Mouse (Mus musculus) kidney, adult 8-10 months (tissue): ENCODE data around the gene Ttll2.
A peak's percentile ranks its signal among the peaks of the same experiment; 100 is the strongest.
"Not testable (repeated sequence)": the region's sequence is repeated elsewhere in the genome, so short reads cannot be mapped to it uniquely, and the experiment has no call there.

Experiments used
- DNase-seq, 2 experiments: peaks; one replicate each; pipeline ENCODE4 v3.0.0; 2022

Ttll2 gene

DNA sequence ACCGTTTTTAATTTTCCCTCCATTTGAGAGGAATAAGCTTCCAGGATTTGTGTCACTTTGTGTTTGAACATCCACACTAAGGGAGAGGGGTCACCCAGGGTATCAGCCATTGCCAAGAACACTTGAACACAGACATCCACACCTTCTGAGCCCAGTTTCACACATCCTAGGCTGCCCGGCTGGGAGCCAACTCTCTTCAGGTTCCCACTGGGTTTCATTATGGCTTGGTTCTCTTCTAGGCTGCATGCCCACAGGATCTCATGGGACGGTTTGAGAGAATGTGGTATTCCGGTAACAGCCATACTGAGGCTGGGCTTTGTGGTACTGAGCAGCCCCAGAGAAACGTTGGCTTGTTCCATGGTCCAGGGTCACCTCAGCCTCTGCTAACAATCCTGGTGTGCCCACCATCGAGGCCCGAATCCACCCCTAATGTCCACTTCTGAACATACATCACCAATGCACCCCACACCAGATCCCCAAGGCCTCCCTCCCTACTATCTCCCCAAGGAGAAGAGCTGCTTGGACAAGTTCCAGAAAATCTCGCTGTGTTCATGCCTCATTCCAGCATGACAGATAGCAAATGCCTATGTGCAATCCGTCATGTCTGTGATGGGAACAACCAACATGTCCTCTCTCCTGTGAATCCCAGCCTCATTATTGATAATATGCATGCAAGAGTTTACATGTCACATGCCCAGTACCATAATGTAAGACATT lies 8.4 kb upstream of the Ttll2 start:
- DNase-seq, result not testable (repeated sequence)

DNA sequence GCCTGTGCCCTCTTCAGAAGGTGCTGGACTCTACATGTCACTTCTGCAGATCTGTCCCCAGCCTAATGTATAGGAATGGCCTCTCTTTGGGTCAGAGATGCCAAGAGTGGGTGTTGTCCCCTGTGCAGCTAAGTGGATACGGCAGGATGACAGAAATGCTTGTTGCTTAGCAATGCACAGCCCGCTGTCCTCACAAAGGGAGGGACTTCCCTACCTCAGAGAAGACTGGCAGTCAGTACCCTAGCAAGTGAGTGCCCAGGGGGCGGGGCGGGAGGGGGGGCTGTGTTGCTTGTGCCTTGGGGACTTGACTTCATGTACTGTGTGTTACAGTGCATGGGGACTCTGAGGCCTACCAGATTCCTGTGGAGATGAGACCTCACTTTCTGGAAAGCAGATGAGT lies 7.3 kb upstream of the Ttll2 start:
- not testable (repeated sequence) for DNase-seq

DNA sequence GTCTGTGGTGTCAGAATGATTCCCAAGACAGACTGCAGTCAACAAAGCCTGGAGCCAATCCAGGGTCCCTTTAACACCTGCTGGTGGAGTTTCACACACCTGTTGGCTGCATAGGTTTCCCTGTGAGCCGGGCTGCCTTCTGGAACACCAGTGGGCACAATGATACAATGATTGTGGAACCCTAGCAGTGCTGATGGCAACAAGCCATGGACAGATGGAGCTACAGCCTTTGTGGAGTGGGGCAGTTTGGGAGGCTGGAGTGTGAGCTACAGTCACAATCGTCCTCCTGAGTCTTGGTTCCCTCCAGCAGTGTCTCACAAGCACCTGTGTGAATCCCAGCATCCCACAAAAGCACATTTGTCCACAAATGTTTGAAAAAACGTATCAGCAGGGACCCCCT lies 3.7 kb downstream of the Ttll2 start:
- DNase-seq, result not testable (repeated sequence)

DNA sequence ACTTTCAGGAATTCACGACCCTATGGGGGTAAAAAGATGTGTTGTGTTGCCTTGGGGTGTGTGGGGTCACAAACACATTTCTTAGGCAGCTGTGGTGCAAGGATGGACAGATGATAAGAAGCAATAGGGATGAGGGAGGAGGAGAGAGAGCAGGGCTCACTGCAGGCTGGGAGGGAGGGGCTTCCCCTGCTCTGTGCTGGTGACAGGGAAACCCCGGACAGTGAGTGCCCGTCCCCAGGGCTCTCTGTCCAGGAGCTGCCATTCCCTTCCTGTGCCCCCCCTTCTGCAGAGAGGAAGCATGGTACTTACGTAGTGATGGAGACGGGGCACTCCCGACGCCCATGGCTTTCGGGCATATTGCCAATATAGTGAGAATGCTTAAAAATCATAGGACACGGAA lies 15.1 kb downstream of the Ttll2 start:
- not testable (repeated sequence) for DNase-seq

DNA sequence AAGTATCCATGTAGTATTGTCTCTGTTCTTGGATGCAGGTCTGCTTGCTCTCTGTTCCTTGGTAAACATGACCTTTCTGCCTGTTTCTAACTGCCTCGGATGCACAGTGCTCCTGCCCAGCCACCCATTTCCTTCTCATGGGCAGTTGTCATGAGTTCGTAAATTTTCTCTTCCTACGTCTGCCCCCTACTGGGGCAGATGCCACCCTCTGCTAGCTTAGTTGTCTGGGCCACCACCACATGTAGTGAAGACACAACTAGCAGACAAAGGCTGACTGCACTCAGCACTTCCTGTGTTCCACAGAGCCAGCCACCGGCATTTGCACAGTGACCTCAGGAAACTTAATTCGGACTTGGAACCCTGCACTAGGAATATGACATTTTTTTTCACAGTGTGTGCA lies 19.8 kb downstream of the Ttll2 start:
- DNase-seq, result not testable (repeated sequence)

DNA sequence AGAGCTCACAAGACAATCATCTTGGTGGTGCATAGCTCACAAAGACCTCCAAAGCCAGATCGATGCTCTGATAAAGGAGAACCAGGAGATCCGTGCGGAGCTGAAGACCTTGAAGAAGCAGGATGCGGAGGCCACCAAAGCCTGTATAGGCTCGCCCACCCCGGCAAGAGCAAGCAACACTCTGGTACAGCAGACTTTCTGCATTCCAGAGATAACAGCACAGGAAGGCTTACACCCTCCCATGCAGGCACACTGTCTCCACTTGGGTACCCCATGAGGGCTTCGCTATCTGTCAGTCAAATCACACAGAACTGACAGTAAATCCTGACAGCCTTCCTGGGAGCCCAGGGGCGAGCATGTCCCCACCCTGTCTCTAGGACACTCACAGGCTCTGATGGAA lies 26.1 kb downstream of the Ttll2 start:
- not testable (repeated sequence) for DNase-seq

DNA sequence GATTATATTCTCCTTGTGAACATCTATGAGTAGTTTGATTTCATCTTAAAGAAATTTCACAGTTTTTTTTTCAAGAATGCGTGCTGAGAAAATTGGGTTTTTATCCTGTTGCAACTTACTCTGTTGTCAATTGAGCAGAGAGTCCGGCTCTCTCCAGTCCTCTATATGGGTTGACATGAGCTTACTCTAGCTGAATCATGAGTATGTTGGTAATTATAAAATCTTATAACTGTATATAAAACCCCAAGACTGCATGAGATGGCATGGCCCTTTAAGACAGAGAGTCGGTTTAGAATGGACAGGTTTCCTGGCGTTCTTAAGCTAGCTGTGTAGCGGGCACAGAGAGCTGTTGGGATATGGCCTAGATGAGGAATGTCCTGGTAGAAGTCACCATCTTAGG lies 28.1 kb downstream of the Ttll2 start, which contains the start of gene Tcp10a:
Tcp10a (plus strand) TSS at position 301 of the 400 bp plus-strand sequence.
- DNase-seq, result not testable (repeated sequence)

DNA sequence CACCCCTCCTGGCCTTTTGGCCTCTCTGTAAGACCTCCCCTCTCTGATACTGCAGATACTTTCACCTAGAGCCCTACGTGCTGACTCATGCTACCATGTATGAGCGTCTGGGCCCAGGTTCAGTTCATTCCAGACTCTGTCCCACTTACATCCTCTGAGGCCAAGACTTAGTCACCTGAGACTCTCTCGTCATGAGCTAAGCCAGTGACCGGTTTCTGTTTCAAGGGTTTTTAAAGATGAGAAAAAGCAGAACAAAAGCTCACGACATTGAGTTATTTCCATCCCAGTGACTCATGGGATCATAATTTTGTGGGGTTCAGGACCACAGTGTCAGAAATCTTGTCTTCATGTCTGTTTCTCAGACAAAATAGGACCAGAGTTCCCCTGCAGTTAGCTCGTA lies 32.7 kb downstream of the Ttll2 start:
- DNase-seq, result not testable (repeated sequence)

DNA sequence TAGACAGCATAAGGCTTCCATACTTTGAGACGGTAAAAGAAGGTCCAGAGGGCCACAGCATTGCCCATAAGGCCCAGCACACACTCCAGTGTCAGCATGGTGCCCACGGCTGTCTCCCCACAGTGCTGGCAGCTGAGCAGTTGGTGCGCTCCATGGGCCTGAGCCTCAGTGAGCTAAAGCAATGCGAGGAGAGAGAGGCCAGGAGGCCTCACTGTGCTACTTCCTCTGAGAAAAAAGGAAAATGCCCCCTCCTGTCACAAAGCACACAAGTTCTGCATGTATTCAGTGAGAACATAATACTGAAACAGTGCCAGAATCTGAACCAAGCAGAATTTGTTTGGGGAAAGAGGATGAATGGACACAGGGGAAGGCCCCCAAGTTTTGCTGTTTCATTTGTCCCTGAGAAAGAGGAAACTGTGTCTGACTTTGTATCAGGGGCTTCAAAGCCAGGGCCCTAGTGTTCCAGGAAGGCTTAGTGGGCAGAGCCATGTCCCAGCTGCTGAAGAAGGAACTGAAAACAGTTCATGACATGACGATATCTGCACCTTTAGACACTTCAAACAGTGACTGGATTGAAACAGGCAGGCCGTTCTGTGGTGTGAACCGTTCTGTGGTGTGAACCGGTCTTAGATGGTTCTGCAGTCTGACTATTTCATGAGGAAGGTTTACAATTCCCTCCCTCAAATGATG lies 36.7 kb downstream of the Ttll2 start:
- not testable (repeated sequence) for DNase-seq

DNA sequence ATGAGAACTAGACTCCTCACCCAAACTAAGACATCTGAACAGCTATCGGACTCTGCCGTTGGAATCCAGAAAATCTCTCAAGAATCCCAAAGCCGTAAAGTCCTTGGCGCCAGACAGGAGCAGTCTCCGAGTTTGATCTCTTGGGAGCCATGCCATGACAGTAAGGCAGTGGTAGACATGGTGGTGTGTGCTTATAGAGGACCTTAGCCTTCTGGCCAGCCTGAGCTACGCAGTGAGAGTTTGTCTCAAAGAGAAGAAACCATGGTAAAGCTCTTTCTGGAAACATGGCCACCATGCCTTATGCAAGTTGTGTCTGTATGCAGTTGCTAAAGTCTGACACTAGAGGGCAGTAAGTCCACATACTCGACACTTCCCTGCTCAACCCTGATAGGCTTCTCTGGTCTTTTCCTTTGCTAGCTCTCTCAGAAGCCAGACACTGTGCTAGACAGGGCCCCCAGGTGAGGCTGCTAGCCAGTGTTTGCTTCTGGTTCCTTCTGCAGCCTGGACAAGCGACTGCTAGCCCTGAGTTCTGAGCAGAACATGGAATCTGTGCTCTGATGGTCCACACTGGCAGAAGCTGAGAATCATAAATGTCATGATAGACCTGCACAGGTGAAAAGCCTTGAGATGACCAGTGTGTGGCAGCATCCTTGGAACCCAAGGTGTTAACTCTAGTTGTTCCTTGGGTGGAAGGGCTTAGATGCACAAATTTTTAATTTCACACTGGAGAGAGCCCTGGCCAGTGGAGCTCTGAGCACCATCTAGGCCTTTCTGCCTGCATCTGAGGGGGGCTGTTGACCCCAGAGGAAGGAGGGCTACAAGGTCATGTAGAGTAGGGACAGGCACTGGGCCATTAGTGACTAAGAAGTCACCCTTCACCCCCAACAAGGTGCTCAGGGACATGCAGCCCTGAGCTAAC lies 46.0 kb downstream of the Ttll2 start:
- peak; percentile 26 to 43 for DNase-seq
